Mouse (Mus musculus): ENCODE data around the gene Hey2. TPM values are rescaled to one million over a fixed set of nuclear protein-coding genes. Genes with fewer than 3 reads are reported as not detected.

The Hey2 gene
- polyA plus RNA-seq (2015; fragmentation: Nextera tagmentation; extraction: Ambion mirVana) = 15.1 and 15.7 TPM in 2 replicates

DNA sequence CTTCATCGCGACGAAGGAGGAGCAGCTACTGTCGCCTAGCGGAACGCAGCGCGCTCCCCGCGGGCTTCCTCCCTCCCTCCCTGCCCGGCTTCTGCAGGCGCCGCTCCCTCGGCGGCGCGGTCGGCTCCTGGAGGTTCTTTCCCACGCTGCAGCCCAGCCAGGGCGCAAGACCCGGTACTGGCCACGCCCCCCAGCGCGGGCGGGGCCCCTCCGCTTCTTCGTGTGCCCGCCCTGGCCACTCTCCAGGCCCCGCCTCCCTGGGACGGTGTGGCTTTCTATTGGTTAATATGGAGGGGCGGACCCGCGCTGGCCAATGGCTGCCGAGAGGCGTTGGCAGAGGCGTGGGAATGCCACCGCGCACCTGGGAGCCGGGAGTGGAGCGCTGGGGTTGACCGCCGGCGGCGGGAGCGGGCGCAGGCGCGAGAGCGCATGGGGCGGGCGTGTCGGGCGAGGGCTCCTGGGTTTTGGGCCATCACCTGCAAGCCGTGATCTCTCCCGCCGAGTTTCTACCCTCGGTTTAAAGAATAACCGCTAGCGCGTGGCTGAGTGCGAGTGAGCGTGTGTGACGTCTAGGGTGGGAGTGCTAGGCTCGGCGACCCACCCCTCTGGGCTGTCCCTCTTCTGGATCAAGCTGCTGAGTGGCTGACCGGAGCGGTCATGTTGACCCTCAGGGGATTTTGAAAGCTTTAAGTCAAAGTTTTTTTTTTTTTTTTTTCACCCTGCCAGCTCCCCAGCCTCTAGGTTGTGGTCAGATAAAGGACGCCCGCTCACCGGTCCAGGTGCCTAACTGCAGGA, at the start of gene Hey2:
Gene Hey2, minus strand, starts transcription at position 159 of the 795 bp plus-strand sequence.
- Histone ChIP-seq H3K27me3 (peaks cover 59% of the 10 kb centered on the region), H3K36me3 (no peaks in the 10 kb centered on the region), H3K4me2 (peak within 1 kb of the TSS; percentile 80), H3K9ac (peak within 1 kb of the TSS; percentile 78), H3K4me1 (replicated peaks) (peaks cover 27% of the 10 kb centered on the region), H3K9me3 (no peaks in the 10 kb centered on the region), H3K4me3 (peak within 1 kb of the TSS; percentile 65), H3K27ac (replicated peaks) (peak within 1 kb of the TSS; percentile 75)
- peak; percentile 100 for ATAC-seq (ENCODE audit: low read depth)
- WGBS = under 1% methylated on average over 69 of the region's 70 CpGs

DNA sequence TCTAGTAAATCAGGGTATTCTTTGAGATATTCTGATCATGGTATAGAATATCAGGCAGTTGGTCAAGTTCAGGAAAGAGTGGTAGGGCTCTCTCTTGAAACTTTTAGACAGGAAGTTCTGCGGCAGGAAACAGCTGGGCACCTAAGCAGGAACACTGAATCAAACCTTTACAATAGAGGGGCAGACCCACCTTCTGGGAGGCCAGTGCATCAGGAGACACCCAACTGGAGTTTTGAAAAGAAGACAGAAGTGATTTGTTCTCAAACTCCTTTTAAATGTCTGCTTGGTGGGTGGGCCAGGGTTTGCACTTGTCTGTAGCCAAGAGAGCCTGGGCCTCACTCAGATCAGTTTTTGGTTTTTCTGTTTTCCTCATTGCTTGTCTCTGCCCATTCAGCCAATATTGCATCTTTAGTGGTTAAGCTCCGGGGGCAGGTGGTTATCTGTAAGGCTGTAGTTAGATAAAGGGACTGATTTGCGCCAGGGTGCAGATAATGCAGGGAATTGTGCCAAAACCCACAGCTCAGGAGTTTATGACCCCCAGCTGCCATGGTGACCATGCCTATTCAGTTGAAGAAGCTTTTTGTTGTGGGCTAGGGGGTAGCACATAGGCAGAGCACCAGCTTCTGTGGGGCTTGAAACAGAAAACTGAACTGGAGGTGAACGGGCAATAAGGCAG, 40.6 kb upstream of the Hey2 start:
- H3K4me3 ChIP-seq = no peak overlapping the region
- 8% methylated on average over 4 of the region's 4 CpGs for WGBS
- ATAC-seq (ENCODE audit: low read depth) = peak; percentile 76

DNA sequence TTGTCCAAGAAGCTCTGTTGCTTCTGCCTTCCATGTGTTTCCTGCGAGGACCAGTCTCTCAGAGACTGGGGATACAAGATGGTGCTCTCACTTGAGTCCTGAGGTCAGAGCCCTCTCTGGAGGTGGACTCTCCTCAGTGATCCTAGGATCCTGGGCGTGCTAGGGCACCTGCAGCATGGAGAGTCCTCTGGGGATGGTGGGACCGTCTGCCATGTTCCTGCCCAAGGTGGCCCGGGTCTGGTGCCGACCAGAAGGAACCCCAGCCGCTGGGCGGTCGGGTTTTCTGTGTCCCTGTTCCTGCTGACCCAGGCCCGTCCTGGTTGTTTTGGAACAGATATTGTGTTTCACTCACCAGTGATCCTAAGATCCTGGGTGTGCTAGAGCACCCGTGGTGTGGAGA, 38.5 kb upstream of the Hey2 start:
- Histone ChIP-seq H3K9me3 (no peaks in the 10 kb centered on the region), H3K9ac (no peak overlapping the region), H3K27ac (replicated peaks) (no peak overlapping the region), H3K4me2 (no peak overlapping the region), H3K36me3 (no peaks in the 10 kb centered on the region), H3K27me3 (no peaks in the 10 kb centered on the region), H3K4me3 (no peak overlapping the region), H3K4me1 (replicated peaks) (peaks cover 8% of the 10 kb centered on the region)
- no peak for ATAC-seq (ENCODE audit: low read depth)
- 89% methylated on average over 10 of the region's 10 CpGs for WGBS

More for the DNA sequence above, 40.6 kb upstream of the Hey2 start:
- Histone ChIP-seq H3K36me3 (no peaks in the 10 kb centered on the region), H3K27me3 (no peaks in the 10 kb centered on the region), H3K27ac (replicated peaks) (no peak overlapping the region), H3K4me2 (no peak overlapping the region), H3K9ac (no peak overlapping the region), H3K9me3 (no peaks in the 10 kb centered on the region), H3K4me1 (replicated peaks) (peaks cover 8% of the 10 kb centered on the region)

GRCm38 (mm10) chr10:30845101-30845825, 2.7 kb upstream of the Hey2 start:
- Histone ChIP-seq H3K27ac (replicated peaks) (no peak overlapping the region), H3K27me3 (peaks cover 59% of the 10 kb centered on the region), H3K4me2 (peak overlapping the region; percentile 80; the same call in 1 of the 2 replicates), H3K9me3 (no peaks in the 10 kb centered on the region), H3K4me1 (replicated peaks) (peaks cover 27% of the 10 kb centered on the region), H3K9ac (no peak overlapping the region), H3K4me3 (no peak overlapping the region), H3K36me3 (no peaks in the 10 kb centered on the region)
- 18% methylated on average over 13 of the region's 13 CpGs for WGBS
- no peak for ATAC-seq (ENCODE audit: low read depth)

DNA sequence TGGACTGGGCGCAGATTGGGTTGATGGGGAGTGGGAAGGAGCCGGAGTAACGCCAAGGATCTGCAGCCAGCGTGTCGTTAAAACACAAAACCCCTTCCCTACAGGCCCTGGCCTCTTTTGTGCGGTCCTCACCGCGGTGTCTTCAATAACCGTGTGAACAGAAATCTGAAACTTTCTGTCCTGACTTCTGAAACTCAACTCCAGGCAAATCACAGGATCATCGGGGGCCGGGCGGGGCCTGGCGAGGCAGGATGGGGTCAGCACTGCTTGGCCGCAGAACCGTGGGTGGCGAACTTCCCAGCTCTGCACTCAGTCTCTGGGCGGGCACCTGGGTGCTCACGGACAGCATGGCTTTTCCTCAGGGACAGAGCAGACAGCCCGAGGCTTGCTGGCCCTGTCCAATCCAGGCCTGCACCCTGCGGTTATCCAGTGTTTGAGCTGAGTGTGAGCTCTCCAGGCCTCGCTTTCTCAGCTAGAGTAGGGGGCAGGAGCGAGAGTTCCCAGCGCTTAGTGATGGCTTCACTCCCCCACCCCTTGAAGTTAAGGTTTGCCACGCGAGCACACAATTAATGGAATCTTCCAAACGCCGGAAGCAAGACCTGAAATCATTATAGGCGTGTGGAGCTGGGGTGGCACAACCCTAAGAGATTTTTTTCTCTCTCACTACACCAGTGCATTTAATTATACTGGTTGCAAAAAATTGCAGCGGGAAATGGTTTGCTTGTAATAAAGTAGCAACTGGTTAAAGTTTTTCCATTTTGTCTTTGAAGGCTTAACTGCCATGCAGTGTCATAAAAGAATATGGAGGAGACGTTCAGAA, 1.8 kb upstream of the Hey2 start:
- H3K9ac ChIP-seq = peak overlapping the region; percentile 62
- WGBS = 2% methylated on average over 30 of the region's 30 CpGs
- H3K27ac ChIP-seq (replicated peaks) = peak overlapping the region; percentile 75
- no peaks in the 10 kb centered on the region for H3K9me3 ChIP-seq
- H3K36me3 ChIP-seq = no peaks in the 10 kb centered on the region
- H3K4me1 ChIP-seq (replicated peaks) = peaks cover 27% of the 10 kb centered on the region
- peaks cover 59% of the 10 kb centered on the region for H3K27me3 ChIP-seq
- H3K4me2 ChIP-seq = peak overlapping the region; percentile 80
- ATAC-seq (ENCODE audit: low read depth) = no peak
- H3K4me3 ChIP-seq = peak overlapping the region; percentile 65

GRCm38 (mm10) chr10:30843438-30844190, 1.0 kb upstream of the Hey2 start:
- ATAC-seq (ENCODE audit: low read depth) = peak; percentile 5; the same call in 1 of the 2 replicates
- H3K27me3 ChIP-seq = peaks cover 59% of the 10 kb centered on the region

GRCm38 (mm10) chr10:30842228-30842627, 373 bp downstream of the Hey2 start:
- under 1% methylated on average over 29 of the region's 29 CpGs for WGBS
- Histone ChIP-seq H3K27me3 (peaks cover 59% of the 10 kb centered on the region), H3K4me3 (peak overlapping the region; percentile 65), H3K4me1 (replicated peaks) (peaks cover 27% of the 10 kb centered on the region), H3K4me2 (peak overlapping the region; percentile 80), H3K27ac (replicated peaks) (peak overlapping the region; percentile 75), H3K36me3 (no peaks in the 10 kb centered on the region), H3K9me3 (no peaks in the 10 kb centered on the region), H3K9ac (peak overlapping the region; percentile 78)
- peak; percentile 76 for ATAC-seq (ENCODE audit: low read depth)

More at GRCm38 (mm10) chr10:30843438-30844190, 1.0 kb upstream of the Hey2 start:
- peak overlapping the region; percentile 65 for H3K4me3 ChIP-seq
- WGBS = under 1% methylated on average over 21 of the region's 21 CpGs
- no peaks in the 10 kb centered on the region for H3K36me3 ChIP-seq
- no peaks in the 10 kb centered on the region for H3K9me3 ChIP-seq
- H3K27ac ChIP-seq (replicated peaks) = peak overlapping the region; percentile 75
- H3K4me1 ChIP-seq (replicated peaks) = peaks cover 27% of the 10 kb centered on the region
- peak overlapping the region; percentile 80 for H3K4me2 ChIP-seq
- H3K9ac ChIP-seq = peak overlapping the region; percentile 62

- Histone ChIP-seq H3K4me1 (replicated peaks) (peaks cover 27% of the 10 kb centered on the region), H3K4me2 (peak overlapping the region; percentile 80), H3K9ac (peak overlapping the region; percentile 49), H3K27me3 (peaks cover 45% of the 10 kb centered on the region), H3K27ac (replicated peaks) (no peak overlapping the region), H3K9me3 (no peaks in the 10 kb centered on the region), H3K36me3 (no peaks in the 10 kb centered on the region), H3K4me3 (peak overlapping the region; percentile 65)
- ATAC-seq (ENCODE audit: low read depth) = no peak
- WGBS = 82% methylated on average over 5 of the region's 5 CpGs
Observed at GRCm38 (mm10) chr10:30840824-30841223, 1.8 kb downstream of the Hey2 start.

DNA sequence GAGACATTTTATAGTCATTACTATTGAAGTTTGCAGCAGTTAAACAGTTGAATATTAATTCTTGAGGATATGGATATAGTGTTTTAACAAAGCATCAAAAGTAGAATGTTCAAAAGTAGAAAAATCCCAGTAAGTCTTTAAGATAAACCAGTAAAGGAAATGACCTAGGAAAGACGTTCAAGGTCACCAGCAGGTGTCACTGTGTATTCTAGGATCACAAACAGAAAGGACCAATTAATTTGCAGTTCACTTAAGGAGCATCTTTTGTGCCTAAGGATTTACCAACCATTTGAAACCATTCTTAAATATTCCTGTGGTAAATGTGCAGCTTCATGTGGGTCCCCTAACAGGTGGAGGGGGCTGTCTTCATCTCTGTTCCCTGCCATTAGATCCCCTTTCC, 4.4 kb downstream of the Hey2 start:
- Histone ChIP-seq H3K4me1 (replicated peaks) (peaks cover 8% of the 10 kb centered on the region), H3K36me3 (peaks cover 8% of the 10 kb centered on the region; the same call in 1 of the 2 replicates), H3K4me3 (0 out of 2 replicates have a peak overlapping the region, but pooled peaks have one; percentile 10), H3K9ac (no peak overlapping the region), H3K9me3 (no peaks in the 10 kb centered on the region), H3K4me2 (peak overlapping the region; percentile 33), H3K27ac (replicated peaks) (no peak overlapping the region), H3K27me3 (peaks cover 18% of the 10 kb centered on the region)
- 6% methylated on average over 1 of the region's 1 CpGs for WGBS
- ATAC-seq (ENCODE audit: low read depth) = no peak

- Histone ChIP-seq H3K9me3 (no peaks in the 10 kb centered on the region), H3K9ac (no peak overlapping the region), H3K27me3 (no peaks in the 10 kb centered on the region), H3K27ac (replicated peaks) (no peak overlapping the region), H3K4me3 (no peak overlapping the region), H3K4me1 (replicated peaks) (no peaks in the 10 kb centered on the region), H3K4me2 (no peak overlapping the region), H3K36me3 (no peaks in the 10 kb centered on the region)
- ATAC-seq (ENCODE audit: low read depth) = no peak
- WGBS = 10% methylated on average over 1 of the region's 1 CpGs
Observed at GRCm38 (mm10) chr10:30825049-30825448, 17.6 kb downstream of the Hey2 start.

GRCm38 (mm10) chr10:30810967-30811293, 31.7 kb downstream of the Hey2 start:
- Histone ChIP-seq H3K9me3 (no peaks in the 10 kb centered on the region), H3K9ac (peak overlapping the region; percentile 67), H3K27ac (replicated peaks) (no peak overlapping the region), H3K4me2 (peak overlapping the region; percentile 47), H3K4me1 (replicated peaks) (0 out of 2 replicates have a peak, but pooled peaks cover 6% of the 10 kb centered on the region), H3K4me3 (peak overlapping the region; percentile 41), H3K36me3 (no peaks in the 10 kb centered on the region), H3K27me3 (no peaks in the 10 kb centered on the region)
- WGBS = 13% methylated on average over 11 of the region's 11 CpGs
- ATAC-seq (ENCODE audit: low read depth) = peak; percentile 98
